Mouse (Mus musculus) midbrain, embryonic 14.5 days (tissue): ENCODE measurements around the gene Tctex1d4. TPM values are rescaled to one million over a fixed set of nuclear protein-coding genes. Genes with fewer than 3 reads are reported as not detected.

Experiments
- ATAC-seq: fragments of 200-750 bp; cut with Nextera tagmentation; 2 replicates; pipeline ENCODE4 v1.8.0; 2017; ENCODE audit warnings: moderate number of reproducible peaks, moderate library complexity; ENCODE audit not compliant: low FRiP score, low TSS enrichment
- DNase-seq: peaks from one replicate; pipeline ENCODE4 v3.0.0-alpha.2; 2015
- H3K27ac ChIP-seq: fragments of 300-500 bp; sonication (generic); replicated peaks from 2 replicates; pipeline ENCODE4 v1.5.1; 2014; ENCODE audit warnings: mild to moderate bottlenecking, low read depth, low read length, moderate library complexity
- H3K27me3 ChIP-seq: fragments of 300-500 bp; sonication (generic); 2 replicates; pipeline ENCODE4 v1.6.1; 2014; ENCODE audit warnings: low read length, control low read depth, mixed read lengths; ENCODE audit not compliant: control insufficient read depth, insufficient read depth
- H3K36me3 ChIP-seq: fragments of 300-500 bp; sonication (generic); 2 replicates; pipeline ENCODE4 v1.6.1; 2014; ENCODE audit warnings: low read length, control low read depth; ENCODE audit not compliant: control insufficient read depth, insufficient read depth
- H3K4me1 ChIP-seq: fragments of 300-500 bp; sonication (generic); 2 replicates; pipeline ENCODE4 v1.6.1; 2014; ENCODE audit warnings: mild to moderate bottlenecking, antibody characterized with exemption, low read length, control low read depth; ENCODE audit not compliant: control insufficient read depth, insufficient read depth
- H3K4me2 ChIP-seq: fragments of 300-500 bp; sonication (generic); 2 replicates; pipeline ENCODE4 v1.6.1; 2014; ENCODE audit warnings: mild to moderate bottlenecking, low read length, moderate library complexity
- H3K4me3 ChIP-seq: fragments of 300-500 bp; sonication (generic); replicated peaks from 2 replicates; pipeline ENCODE4 v1.5.1; 2014; ENCODE audit warnings: low read depth, low read length
- H3K9ac ChIP-seq: fragments of 300-500 bp; sonication (generic); replicated peaks from 2 replicates; pipeline ENCODE4 v1.6.1; 2014; ENCODE audit warnings: mild to moderate bottlenecking, low read length, moderate library complexity
- H3K9me3 ChIP-seq: fragments of 300-500 bp; sonication (generic); 2 replicates; pipeline ENCODE4 v1.6.1; 2016; ENCODE audit warnings: low read length, control low read depth, mixed read lengths; ENCODE audit not compliant: control insufficient read depth
- WGBS: fragments of 180-500 bp; shearing (Covaris S2); extraction: QIAGEN DNeasy Blood & Tissue Kit; methylation state at CpG from one replicate; pipeline ENCODE4 v1.1.7; 2014; 5-methylcytosine and 5-hydroxymethylcytosine counted together
- polyA plus RNA-seq: library from polyadenylated mRNA; unstranded; fragments of >200 nt; fragmentation: Nextera tagmentation; extraction: Ambion mirVana; gene quantifications from 2 replicates; pipeline ENCODE4 v1.2.1, GENCODE M21; 2014

The Tctex1d4 gene
- polyA plus RNA-seq, 1 experiment from 2014 or later = not detected

DNA sequence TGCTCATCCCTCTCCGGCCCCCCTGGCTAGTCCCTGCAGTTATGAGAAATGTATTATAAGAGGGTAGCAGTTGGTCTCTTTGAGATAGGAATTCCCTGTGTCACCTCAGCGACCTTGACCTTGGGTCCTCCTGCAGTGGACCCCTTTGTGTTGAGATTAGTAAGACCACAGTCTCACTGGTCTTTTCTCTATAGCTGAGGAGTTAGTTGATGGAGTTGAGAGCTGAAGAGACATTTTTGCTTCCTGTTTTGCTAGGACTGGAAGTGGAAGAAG is 27.9 kb upstream of the Tctex1d4 start:
- H3K4me3 ChIP-seq = no peak overlapping the region

DNA sequence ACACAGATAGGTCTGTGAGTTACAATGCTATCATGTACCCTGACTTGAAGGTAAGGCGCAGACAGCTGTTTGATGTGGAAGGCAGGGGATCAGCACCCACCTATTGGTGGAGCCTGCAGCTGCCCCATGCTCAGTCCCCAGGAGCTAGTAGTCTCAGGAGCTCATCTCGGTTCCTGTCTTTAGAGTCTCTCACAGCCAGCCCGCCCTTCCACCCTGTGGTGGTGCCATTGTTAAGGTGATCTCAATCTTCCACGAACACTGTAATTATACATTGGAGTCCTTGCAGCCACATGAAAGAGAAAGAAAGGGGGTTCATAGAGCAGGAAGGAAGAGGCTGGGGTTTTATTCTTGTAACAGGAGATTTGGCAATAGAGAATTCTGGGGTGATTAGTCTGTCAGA is 26.6 kb upstream of the Tctex1d4 start:
- H3K9ac ChIP-seq = no peak overlapping the region
- no peak for DNase-seq
- H3K27ac ChIP-seq = no peak overlapping the region
- H3K9me3 ChIP-seq = no peaks in the 10 kb centered on the region
- H3K27me3 ChIP-seq = peaks cover 19% of the 10 kb centered on the region
- no peak for ATAC-seq
- no peaks in the 10 kb centered on the region for H3K36me3 ChIP-seq
- WGBS = 65% methylated on average over 4 of the region's 4 CpGs
- no peak overlapping the region for H3K4me3 ChIP-seq
- H3K4me2 ChIP-seq = no peak overlapping the region
- peaks cover 24% of the 10 kb centered on the region for H3K4me1 ChIP-seq

More for the DNA sequence above, 27.9 kb upstream of the Tctex1d4 start:
- WGBS = 60% methylated on average over 2 of the region's 2 CpGs
- Histone ChIP-seq H3K9ac (no peak overlapping the region), H3K27me3 (peaks cover 24% of the 10 kb centered on the region), H3K4me2 (peak overlapping the region; percentile 88; the same call in 1 of the 2 replicates), H3K27ac (no peak overlapping the region), H3K9me3 (no peaks in the 10 kb centered on the region), H3K36me3 (no peaks in the 10 kb centered on the region), H3K4me1 (peaks cover 24% of the 10 kb centered on the region)
- no peak for DNase-seq
- no peak for ATAC-seq

- Histone ChIP-seq H3K9me3 (no peaks in the 10 kb centered on the region), H3K4me1 (peaks cover 17% of the 10 kb centered on the region), H3K36me3 (0 out of 2 replicates have a peak, but pooled peaks cover 2% of the 10 kb centered on the region), H3K4me2 (no peak overlapping the region), H3K27me3 (peaks cover 17% of the 10 kb centered on the region; the same call in 1 of the 2 replicates), H3K4me3 (no peak overlapping the region), H3K9ac (no peak overlapping the region), H3K27ac (no peak overlapping the region)
- no peak for ATAC-seq
- DNase-seq = peak; percentile 34
- WGBS = 41% methylated on average over 7 of the region's 7 CpGs
Measured at GRCm38 (mm10) chr4:117101218-117101617, 25.4 kb upstream of the Tctex1d4 start.

GRCm38 (mm10) chr4:117104672-117105071 is 21.9 kb upstream of the Tctex1d4 start:
- 83% methylated on average over 10 of the region's 10 CpGs for WGBS
- Histone ChIP-seq H3K4me1 (no peaks in the 10 kb centered on the region), H3K9ac (no peak overlapping the region)

GRCm38 (mm10) chr4:117105127-117105526 is 21.5 kb upstream of the Tctex1d4 start:
- Histone ChIP-seq H3K4me1 (no peaks in the 10 kb centered on the region), H3K9me3 (no peaks in the 10 kb centered on the region), H3K9ac (no peak overlapping the region), H3K27ac (no peak overlapping the region), H3K4me2 (no peak overlapping the region), H3K4me3 (no peak overlapping the region), H3K27me3 (peaks cover 2% of the 10 kb centered on the region; the same call in 1 of the 2 replicates), H3K36me3 (peaks cover 15% of the 10 kb centered on the region)
- DNase-seq (peak; percentile 18), ATAC-seq (peak; percentile 34; the same call in 1 of the 2 replicates)
- WGBS = 49% methylated on average over 10 of the region's 10 CpGs

More at GRCm38 (mm10) chr4:117104672-117105071, 21.9 kb upstream of the Tctex1d4 start:
- ATAC-seq = peak; percentile 32; the same call in 1 of the 2 replicates
- Histone ChIP-seq H3K4me2 (no peak overlapping the region), H3K9me3 (no peaks in the 10 kb centered on the region), H3K4me3 (no peak overlapping the region), H3K27ac (no peak overlapping the region), H3K27me3 (peaks cover 6% of the 10 kb centered on the region; the same call in 1 of the 2 replicates), H3K36me3 (peaks cover 10% of the 10 kb centered on the region)
- no peak for DNase-seq

GRCm38 (mm10) chr4:117107813-117108523 is 18.6 kb upstream of the Tctex1d4 start:
- Histone ChIP-seq H3K36me3 (peaks cover 28% of the 10 kb centered on the region), H3K27ac (no peak overlapping the region), H3K4me1 (no peaks in the 10 kb centered on the region), H3K9me3 (no peaks in the 10 kb centered on the region), H3K4me2 (no peak overlapping the region), H3K27me3 (no peaks in the 10 kb centered on the region), H3K9ac (no peak overlapping the region), H3K4me3 (no peak overlapping the region)
- DNase-seq (no peak), ATAC-seq (no peak)
- 91% methylated on average over 18 of the region's 18 CpGs for WGBS

DNA sequence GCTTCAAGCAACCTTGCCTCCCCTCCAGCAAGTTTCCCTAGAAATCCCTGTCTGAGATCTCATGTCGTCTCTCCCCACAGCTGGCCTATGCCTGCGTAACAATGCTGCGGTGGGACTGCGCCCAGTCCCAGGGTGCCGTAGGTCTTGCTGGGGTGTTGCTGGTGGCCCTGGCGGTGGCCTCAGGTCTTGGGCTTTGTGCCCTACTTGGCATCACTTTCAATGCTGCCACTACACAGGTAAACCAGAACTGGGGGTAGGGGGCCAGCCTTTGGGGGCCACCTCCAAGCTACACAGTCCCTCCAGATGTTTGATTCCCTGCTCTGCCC is 18.1 kb upstream of the Tctex1d4 start:
- Histone ChIP-seq H3K27me3 (no peaks in the 10 kb centered on the region), H3K36me3 (peaks cover 28% of the 10 kb centered on the region), H3K9ac (no peak overlapping the region), H3K27ac (no peak overlapping the region), H3K9me3 (no peaks in the 10 kb centered on the region), H3K4me1 (no peaks in the 10 kb centered on the region), H3K4me2 (no peak overlapping the region), H3K4me3 (no peak overlapping the region)
- ATAC-seq = no peak
- DNase-seq = no peak
- WGBS = 90% methylated on average over 6 of the region's 6 CpGs

DNA sequence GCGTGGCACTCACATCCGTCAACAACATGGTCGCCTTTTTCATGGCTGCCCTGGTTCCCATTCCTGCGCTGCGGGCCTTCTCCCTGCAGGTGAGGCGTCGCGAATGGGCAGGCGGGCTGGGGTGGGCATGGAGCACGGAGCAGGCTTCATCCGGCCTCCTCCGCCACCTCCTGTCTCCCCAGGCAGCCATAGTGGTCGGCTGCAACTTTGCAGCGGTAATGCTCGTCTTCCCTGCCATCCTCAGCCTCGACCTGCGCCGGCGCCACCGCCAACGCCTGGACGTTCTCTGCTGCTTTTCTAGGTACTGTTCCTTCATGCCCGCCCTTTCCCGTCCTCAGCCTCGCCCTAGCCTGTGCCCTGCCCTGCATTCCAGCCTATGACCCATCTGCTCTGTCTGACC is 17.3 kb upstream of the Tctex1d4 start:
- ATAC-seq = no peak
- Histone ChIP-seq H3K9me3 (no peaks in the 10 kb centered on the region), H3K27ac (no peak overlapping the region), H3K9ac (no peak overlapping the region), H3K4me3 (no peak overlapping the region), H3K4me1 (no peaks in the 10 kb centered on the region), H3K4me2 (no peak overlapping the region), H3K27me3 (no peaks in the 10 kb centered on the region), H3K36me3 (peaks cover 28% of the 10 kb centered on the region)
- no peak for DNase-seq
- 92% methylated on average over 25 of the region's 25 CpGs for WGBS

GRCm38 (mm10) chr4:117110249-117110648 is 16.3 kb upstream of the Tctex1d4 start:
- peaks cover 28% of the 10 kb centered on the region for H3K36me3 ChIP-seq
- H3K4me2 ChIP-seq = no peak overlapping the region
- no peaks in the 10 kb centered on the region for H3K27me3 ChIP-seq
- WGBS = 92% methylated on average over 13 of the region's 13 CpGs
- no peak overlapping the region for H3K9ac ChIP-seq
- ATAC-seq (no peak), DNase-seq (no peak)
- H3K27ac ChIP-seq = no peak overlapping the region
- H3K4me1 ChIP-seq = no peaks in the 10 kb centered on the region
- H3K4me3 ChIP-seq = no peak overlapping the region
- no peaks in the 10 kb centered on the region for H3K9me3 ChIP-seq
